Mouse (Mus musculus) inflammation-experienced regulatory T-cells (primary cell): ENCODE measurements around the gene Rbm42. TPM values are rescaled to one million over a fixed set of nuclear protein-coding genes. Genes with fewer than 3 reads are reported as not detected.

ENCODE experiments used
- polyA plus RNA-seq, 2 experiments: library from polyadenylated mRNA; unstranded; fragments of 100-300 nt; shearing (Covaris generic); gene quantifications; one replicate each; pipeline ENCODE4 v1.2.1; 2017

Gene Rbm42
- polyA plus RNA-seq: 100 to 1,000 TPM; 177 to 208 TPM

GRCm38 (mm10) chr7:30649591-30650540, at the start of gene Rbm42:
Rbm42 (minus strand) TSS chr7:30650317.

GRCm38 (mm10) chr7:30698589-30698988, 48.5 kb upstream of the Rbm42 start, which contains the start of gene 2200002J24Rik:
2200002J24Rik (plus strand) TSS chr7:30698926.

GRCm38 (mm10) chr7:30671480-30671879, 21.4 kb upstream of the Rbm42 start, which contains the start of gene Pmis2:
Pmis2 (minus strand) TSS chr7:30671605.

GRCm38 (mm10) chr7:30664529-30665200, 14.5 kb upstream of the Rbm42 start, which contains the start of gene Haus5:
Haus5 (minus strand) TSS chr7:30664994.

GRCm38 (mm10) chr7:30635752-30636151, 14.4 kb downstream of the Rbm42 start, which contains the start of gene Etv2:
Etv2 (minus strand) TSS chr7:30635852.

GRCm38 (mm10) chr7:30625530-30626384, 24.4 kb downstream of the Rbm42 start, which contains the start of gene Cox6b1:
Cox6b1 (minus strand) TSS chr7:30626151.

GRCm38 (mm10) chr7:30612654-30613402, 37.3 kb downstream of the Rbm42 start, which contains the start of gene Upk1a:
Upk1a (minus strand) TSS chr7:30612847.

GRCm38 (mm10) chr7:30598786-30599185, 51.3 kb downstream of the Rbm42 start, which contains the start of gene Zbtb32:
Zbtb32 (minus strand) TSS chr7:30598909.

Other genes starting within 250 kb of the Rbm42 start
- 10 to 100 TPM in 1 of 2 experiments, 1 to 10 TPM in 1; 2.4 to 16.6 TPM for gene Tyrobp, start 236.6 kb downstream of the Rbm42 start, polyA plus RNA-seq
- 100 to 1,000 TPM; 388 to 519 TPM for gene Hcst, start 230.5 kb downstream of the Rbm42 start, polyA plus RNA-seq
- gene Nfkbid, start 228.6 kb downstream of the Rbm42 start, polyA plus RNA-seq: 100 to 1,000 TPM in 1 of 2 experiments, 10 to 100 TPM in 1; 93.7 to 126 TPM
- gene Aplp1, start 204.8 kb downstream of the Rbm42 start, polyA plus RNA-seq: 10 to 100 TPM; 25.4 to 35.3 TPM
- gene Kirrel2, start 192.6 kb downstream of the Rbm42 start, polyA plus RNA-seq: not detected
- not detected for gene Nphs1, start 192.0 kb downstream of the Rbm42 start, polyA plus RNA-seq
- under 1 TPM in 1 of 2 experiments, not detected in 1; 0.95 TPM for gene Prodh2, start 156.7 kb downstream of the Rbm42 start, polyA plus RNA-seq
- gene Arhgap33, start 115.3 kb downstream of the Rbm42 start, polyA plus RNA-seq: 1 to 10 TPM in 1 of 2 experiments, under 1 TPM in 1; 0.82 to 1.1 TPM
- 1 to 10 TPM; 3.4 to 7.8 TPM for gene Hspb6, start 98.1 kb downstream of the Rbm42 start, polyA plus RNA-seq
- gene Proser3, start 98.0 kb downstream of the Rbm42 start, polyA plus RNA-seq: 1 to 10 TPM; 6.0 to 9.2 TPM
- 10 to 100 TPM; 80.6 to 85.0 TPM for gene Lin37, start 90.5 kb downstream of the Rbm42 start, polyA plus RNA-seq
- 10 to 100 TPM; 39.3 to 39.7 TPM for gene U2af1l4, start 87.0 kb downstream of the Rbm42 start, polyA plus RNA-seq
- gene Gm49396, start 87.0 kb downstream of the Rbm42 start, polyA plus RNA-seq: 10 to 100 TPM; 76.1 to 100.0 TPM
- gene Psenen, start 86.7 kb downstream of the Rbm42 start, polyA plus RNA-seq: 100 to 1,000 TPM; 211 to 228 TPM
- 100 to 1,000 TPM in 1 of 2 experiments, 10 to 100 TPM in 1; 76.2 to 250 TPM for gene Igflr1, start 84.9 kb downstream of the Rbm42 start, polyA plus RNA-seq
- 10 to 100 TPM; 10.6 to 16.5 TPM for gene Kmt2b, start 61.6 kb downstream of the Rbm42 start, polyA plus RNA-seq
- 10 to 100 TPM in 1 of 2 experiments, 1 to 10 TPM in 1; 5.3 to 20.8 TPM for gene Zbtb32, start 51.4 kb downstream of the Rbm42 start, polyA plus RNA-seq
- 1 to 10 TPM in 1 of 2 experiments, not detected in 1; 1.6 TPM for gene Upk1a, start 37.5 kb downstream of the Rbm42 start, polyA plus RNA-seq
- 100 to 1,000 TPM; 588 to 621 TPM for gene Cox6b1, start 24.2 kb downstream of the Rbm42 start, polyA plus RNA-seq
- gene Etv2, start 14.5 kb downstream of the Rbm42 start, polyA plus RNA-seq: not detected
- 10 to 100 TPM; 34.8 to 50.8 TPM for gene Haus5, start 14.7 kb upstream of the Rbm42 start, polyA plus RNA-seq
- gene Pmis2, start 21.3 kb upstream of the Rbm42 start, polyA plus RNA-seq: 1 to 10 TPM in 1 of 2 experiments, not detected in 1; 3.0 TPM
- gene 2200002J24Rik, start 48.6 kb upstream of the Rbm42 start, polyA plus RNA-seq: not detected
- gene Atp4a, start 61.9 kb upstream of the Rbm42 start, polyA plus RNA-seq: 1 to 10 TPM in 1 of 2 experiments, not detected in 1; 2.4 TPM
- gene Tmem147, start 79.2 kb upstream of the Rbm42 start, polyA plus RNA-seq: 100 to 1,000 TPM; 107 to 111 TPM
- gene Gapdhs, start 93.4 kb upstream of the Rbm42 start, polyA plus RNA-seq: 1 to 10 TPM in 1 of 2 experiments, under 1 TPM in 1; 0.40 to 1.6 TPM
- gene Sbsn, start 101.2 kb upstream of the Rbm42 start, polyA plus RNA-seq: 1 to 10 TPM in 1 of 2 experiments, not detected in 1; 2.9 TPM
- under 1 TPM in 1 of 2 experiments, not detected in 1; 0.37 TPM for gene Dmkn, start 113.4 kb upstream of the Rbm42 start, polyA plus RNA-seq
- gene Krtdap, start 137.6 kb upstream of the Rbm42 start, polyA plus RNA-seq: not detected
- 1 to 10 TPM in 1 of 2 experiments, not detected in 1; 1.0 TPM for gene Ffar2, start 173.5 kb upstream of the Rbm42 start, polyA plus RNA-seq
- not detected for gene Ffar3, start 205.9 kb upstream of the Rbm42 start, polyA plus RNA-seq
- gene Ffar1, start 211.2 kb upstream of the Rbm42 start, polyA plus RNA-seq: 1 to 10 TPM in 1 of 2 experiments, under 1 TPM in 1; 0.14 to 1.0 TPM
- 10 to 100 TPM; 16.6 to 28.0 TPM for gene Cd22, start 230.0 kb upstream of the Rbm42 start, polyA plus RNA-seq